Mouse (Mus musculus): Measurements from ENCODE around the gene Muc2. TPM values are rescaled to one million over a fixed set of nuclear protein-coding genes. Genes with fewer than 3 reads are reported as not detected.

The Muc2 gene
- polyA plus RNA-seq (2011; ENCODE audit: insufficient read depth, insufficient read length, low read depth, missing spikeins): 2.3 TPM in 2 replicates

DNA sequence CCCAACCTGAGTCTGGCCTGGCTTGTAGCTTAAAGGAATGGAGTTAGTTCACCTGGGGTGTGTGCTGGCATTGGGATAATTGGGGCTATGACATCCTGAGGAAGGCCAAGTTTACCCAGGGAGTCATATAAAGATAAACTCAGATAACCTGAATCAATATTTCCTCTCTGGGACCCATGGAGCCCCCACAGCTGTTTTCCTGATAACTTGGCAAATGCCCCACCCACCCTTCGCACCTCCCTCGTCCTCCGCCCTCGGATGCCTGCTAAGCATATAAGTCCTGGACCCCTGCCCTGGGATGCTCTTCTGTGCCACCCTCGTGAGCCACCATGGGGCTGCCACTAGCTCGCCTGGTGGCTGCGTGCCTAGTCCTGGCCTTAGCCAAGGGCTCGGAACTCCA is at the start of gene Muc2:
Muc2 (plus strand) TSS at position 301 of the 400 bp plus-strand sequence.
- H3K4me1 ChIP-seq (ENCODE audit: control insufficient read depth, insufficient read depth, low read length): peaks cover 3% of the 10 kb centered on the region
- TF ChIP-seq POLR2A (IDR thresholded peaks at IDR 0.05; ENCODE audit: insufficient read depth, low read length) (no peak), CTCF (IDR thresholded peaks at IDR 0.05; ENCODE audit: low read depth, low read length) (no peak), EP300 (IDR thresholded peaks at IDR 0.05; ENCODE audit: insufficient read depth, low read depth, low read length) (no peak)
- no peak within 1 kb of the TSS for H3K4me3 ChIP-seq (ENCODE audit: low read depth, low read length)
- no peaks in the 10 kb centered on the region for H3K27me3 ChIP-seq (ENCODE audit: control insufficient read depth, insufficient read depth, low read length, poor library complexity, severe bottlenecking)
- H3K9ac ChIP-seq (ENCODE audit: low read depth, poor library complexity, severe bottlenecking): no peak within 1 kb of the TSS
- no peak within 1 kb of the TSS for H3K27ac ChIP-seq (ENCODE audit: insufficient read depth, low read length)
- no peaks in the 10 kb centered on the region for H3K36me3 ChIP-seq (ENCODE audit: control insufficient read depth, insufficient read depth, low read length, poor library complexity, severe bottlenecking)
- H3K9me3 ChIP-seq (replicated peaks; ENCODE audit: control insufficient read depth, insufficient read depth, low read length, poor library complexity, severe bottlenecking): no peaks in the 10 kb centered on the region

- Histone ChIP-seq H3K4me1 (ENCODE audit: control insufficient read depth, insufficient read depth, low read length) (no peaks in the 10 kb centered on the region), H3K4me3 (ENCODE audit: low read depth, low read length) (no peak overlapping the region), H3K27ac (ENCODE audit: insufficient read depth, low read length) (no peak overlapping the region), H3K27me3 (ENCODE audit: control insufficient read depth, insufficient read depth, low read length, poor library complexity, severe bottlenecking) (no peaks in the 10 kb centered on the region), H3K36me3 (ENCODE audit: control insufficient read depth, insufficient read depth, low read length, poor library complexity, severe bottlenecking) (no peaks in the 10 kb centered on the region), H3K9me3 (replicated peaks; ENCODE audit: control insufficient read depth, insufficient read depth, low read length, poor library complexity, severe bottlenecking) (no peaks in the 10 kb centered on the region), H3K9ac (ENCODE audit: low read depth, poor library complexity, severe bottlenecking) (no peak overlapping the region)
- TF ChIP-seq POLR2A (IDR thresholded peaks at IDR 0.05; ENCODE audit: insufficient read depth, low read length) (no peak), EP300 (IDR thresholded peaks at IDR 0.05; ENCODE audit: insufficient read depth, low read depth, low read length) (no peak), CTCF (IDR thresholded peaks at IDR 0.05; ENCODE audit: low read depth, low read length) (no peak)
These were observed 47.8 kb upstream of the Muc2 start for GRCm38 (mm10) chr7:141642375-141642774.

- Histone ChIP-seq H3K36me3 (ENCODE audit: control insufficient read depth, insufficient read depth, low read length, poor library complexity, severe bottlenecking) (no peaks in the 10 kb centered on the region), H3K27ac (ENCODE audit: insufficient read depth, low read length) (no peak overlapping the region), H3K9me3 (replicated peaks; ENCODE audit: control insufficient read depth, insufficient read depth, low read length, poor library complexity, severe bottlenecking) (no peaks in the 10 kb centered on the region), H3K4me3 (ENCODE audit: low read depth, low read length) (no peak overlapping the region), H3K4me1 (ENCODE audit: control insufficient read depth, insufficient read depth, low read length) (no peaks in the 10 kb centered on the region), H3K27me3 (ENCODE audit: control insufficient read depth, insufficient read depth, low read length, poor library complexity, severe bottlenecking) (no peaks in the 10 kb centered on the region), H3K9ac (ENCODE audit: low read depth, poor library complexity, severe bottlenecking) (no peak overlapping the region)
- peak; percentile 77 for TF ChIP-seq CTCF (IDR thresholded peaks at IDR 0.05; ENCODE audit: low read depth, low read length)
- no peak for TF ChIP-seq POLR2A (IDR thresholded peaks at IDR 0.05; ENCODE audit: insufficient read depth, low read length)
These were observed 47.0 kb upstream of the Muc2 start for GRCm38 (mm10) chr7:141643160-141643559.

DNA sequence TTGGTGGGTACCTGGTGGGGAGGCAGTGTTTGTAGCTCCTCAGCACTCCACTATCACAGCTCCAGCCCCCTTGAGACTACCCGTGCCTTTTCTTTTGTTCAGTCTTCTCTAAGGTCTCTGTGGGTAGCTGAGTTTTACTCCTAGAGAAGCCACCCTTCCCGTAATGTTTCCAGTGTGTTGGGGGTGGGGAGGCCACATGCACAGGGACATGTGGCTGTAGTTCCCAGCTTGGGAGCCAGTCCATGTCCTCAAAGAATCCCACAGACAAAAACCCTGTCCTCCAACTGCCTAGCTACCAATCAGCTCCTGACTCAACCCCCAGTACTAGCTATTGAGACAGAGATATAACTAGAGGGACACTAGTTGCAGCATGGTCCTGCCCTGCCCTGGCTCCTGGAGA is 43.1 kb upstream of the Muc2 start:
- Histone ChIP-seq H3K9ac (ENCODE audit: low read depth, poor library complexity, severe bottlenecking) (no peak overlapping the region), H3K9me3 (replicated peaks; ENCODE audit: control insufficient read depth, insufficient read depth, low read length, poor library complexity, severe bottlenecking) (no peaks in the 10 kb centered on the region)
- TF ChIP-seq EP300 (IDR thresholded peaks at IDR 0.05; ENCODE audit: insufficient read depth, low read depth, low read length) (no peak), POLR2A (IDR thresholded peaks at IDR 0.05; ENCODE audit: insufficient read depth, low read length) (no peak), CTCF (IDR thresholded peaks at IDR 0.05; ENCODE audit: low read depth, low read length) (no peak)

GRCm38 (mm10) chr7:141647815-141648214 is 42.3 kb upstream of the Muc2 start:
- no peak overlapping the region for H3K27ac ChIP-seq (ENCODE audit: insufficient read depth, low read length)
- no peaks in the 10 kb centered on the region for H3K4me1 ChIP-seq (ENCODE audit: control insufficient read depth, insufficient read depth, low read length)
- no peak for TF ChIP-seq POLR2A (IDR thresholded peaks at IDR 0.05; ENCODE audit: insufficient read depth, low read length)
- TF ChIP-seq CTCF (IDR thresholded peaks at IDR 0.05; ENCODE audit: low read depth, low read length): no peak
- TF ChIP-seq EP300 (IDR thresholded peaks at IDR 0.05; ENCODE audit: insufficient read depth, low read depth, low read length): no peak
- no peak overlapping the region for H3K9ac ChIP-seq (ENCODE audit: low read depth, poor library complexity, severe bottlenecking)
- no peaks in the 10 kb centered on the region for H3K9me3 ChIP-seq (replicated peaks; ENCODE audit: control insufficient read depth, insufficient read depth, low read length, poor library complexity, severe bottlenecking)
- H3K27me3 ChIP-seq (ENCODE audit: control insufficient read depth, insufficient read depth, low read length, poor library complexity, severe bottlenecking): no peaks in the 10 kb centered on the region
- H3K4me3 ChIP-seq (ENCODE audit: low read depth, low read length): no peak overlapping the region
- H3K36me3 ChIP-seq (ENCODE audit: control insufficient read depth, insufficient read depth, low read length, poor library complexity, severe bottlenecking): no peaks in the 10 kb centered on the region

More for the DNA sequence above, 43.1 kb upstream of the Muc2 start:
- no peaks in the 10 kb centered on the region for H3K36me3 ChIP-seq (ENCODE audit: control insufficient read depth, insufficient read depth, low read length, poor library complexity, severe bottlenecking)
- no peaks in the 10 kb centered on the region for H3K4me1 ChIP-seq (ENCODE audit: control insufficient read depth, insufficient read depth, low read length)
- no peak overlapping the region for H3K27ac ChIP-seq (ENCODE audit: insufficient read depth, low read length)
- H3K4me3 ChIP-seq (ENCODE audit: low read depth, low read length): no peak overlapping the region
- no peaks in the 10 kb centered on the region for H3K27me3 ChIP-seq (ENCODE audit: control insufficient read depth, insufficient read depth, low read length, poor library complexity, severe bottlenecking)

- H3K36me3 ChIP-seq (ENCODE audit: control insufficient read depth, insufficient read depth, low read length, poor library complexity, severe bottlenecking): no peaks in the 10 kb centered on the region
- TF ChIP-seq EP300 (IDR thresholded peaks at IDR 0.05; ENCODE audit: insufficient read depth, low read depth, low read length) (no peak), POLR2A (IDR thresholded peaks at IDR 0.05; ENCODE audit: insufficient read depth, low read length) (no peak), CTCF (IDR thresholded peaks at IDR 0.05; ENCODE audit: low read depth, low read length) (no peak)
These were observed 37.9 kb upstream of the Muc2 start for GRCm38 (mm10) chr7:141652191-141652590.

More at GRCm38 (mm10) chr7:141652191-141652590, 37.9 kb upstream of the Muc2 start:
- Histone ChIP-seq H3K9ac (ENCODE audit: low read depth, poor library complexity, severe bottlenecking) (no peak overlapping the region), H3K4me3 (ENCODE audit: low read depth, low read length) (no peak overlapping the region), H3K4me1 (ENCODE audit: control insufficient read depth, insufficient read depth, low read length) (no peaks in the 10 kb centered on the region), H3K9me3 (replicated peaks; ENCODE audit: control insufficient read depth, insufficient read depth, low read length, poor library complexity, severe bottlenecking) (no peaks in the 10 kb centered on the region), H3K27ac (ENCODE audit: insufficient read depth, low read length) (no peak overlapping the region), H3K27me3 (ENCODE audit: control insufficient read depth, insufficient read depth, low read length, poor library complexity, severe bottlenecking) (no peaks in the 10 kb centered on the region)
